Mouse (Mus musculus) kidney, postnatal 0 days (tissue): ENCODE measurements around the gene Fbxl17. TPM values are rescaled to one million over a fixed set of nuclear protein-coding genes. Genes with fewer than 3 reads are reported as not detected.

ENCODE experiments used
- ATAC-seq: fragments of 200-750 bp; cut with Nextera tagmentation; replicated peaks from 2 replicates; pipeline ENCODE4 v1.8.0; 2017; ENCODE audit warnings: low read depth, moderate number of reproducible peaks, moderate TSS enrichment, moderate library complexity; ENCODE audit not compliant: low FRiP score
- DNase-seq: peaks from one replicate; pipeline ENCODE4 v3.0.0-alpha.2; 2016; ENCODE audit warnings: low spot score
- H3K27ac ChIP-seq: fragments of 300-500 bp; sonication (generic); 2 replicates; pipeline ENCODE4 v1.5.1; 2014; ENCODE audit warnings: mild to moderate bottlenecking
- H3K27me3 ChIP-seq: fragments of 300-500 bp; sonication (generic); 2 replicates; pipeline ENCODE4 v1.6.1; 2014; ENCODE audit warnings: low read length, mixed read lengths; ENCODE audit not compliant: insufficient read depth
- H3K36me3 ChIP-seq: fragments of 300-500 bp; sonication (generic); 2 replicates; pipeline ENCODE4 v1.6.1; 2014; ENCODE audit warnings: low read length, mixed read lengths; ENCODE audit not compliant: insufficient read depth
- H3K4me1 ChIP-seq: fragments of 300-500 bp; sonication (generic); replicated peaks from 2 replicates; pipeline ENCODE4 v1.6.1; 2014; ENCODE audit warnings: antibody characterized with exemption, low read length, mixed read lengths; ENCODE audit not compliant: insufficient read depth
- H3K4me2 ChIP-seq: fragments of 300-500 bp; sonication (generic); 2 replicates; pipeline ENCODE4 v1.6.1; 2014; ENCODE audit warnings: mild to moderate bottlenecking, low read length, moderate library complexity, mixed read lengths
- H3K4me3 ChIP-seq: fragments of 300-500 bp; sonication (generic); replicated peaks from 2 replicates; pipeline ENCODE4 v1.5.1; 2014; ENCODE audit warnings: low read depth, low read length
- H3K9ac ChIP-seq: fragments of 300-500 bp; sonication (generic); 2 replicates; pipeline ENCODE4 v1.6.1; 2014; ENCODE audit warnings: low read depth, low read length
- H3K9me3 ChIP-seq: fragments of 300-500 bp; sonication (generic); replicated peaks from 2 replicates; pipeline ENCODE4 v1.6.1; 2016; ENCODE audit warnings: low read length, inconsistent platforms, mixed read lengths
- CTCF ChIP-seq: IDR thresholded peaks from 2 replicates; pipeline ENCODE4 v1.5.1; 2016; ENCODE audit warnings: antibody characterized with exemption, low read depth, mild to moderate bottlenecking, moderate library complexity
- WGBS: fragments of 180-500 bp; shearing (Covaris S2); extraction: QIAGEN DNeasy Blood & Tissue Kit; methylation state at CpG from one replicate; pipeline ENCODE4 v1.1.7; 2014; 5-methylcytosine and 5-hydroxymethylcytosine counted together
- polyA plus RNA-seq: library from polyadenylated mRNA; unstranded; fragments of >200 nt; fragmentation: Nextera tagmentation; extraction: Ambion mirVana; gene quantifications from 2 replicates; pipeline ENCODE4 v1.2.1, GENCODE M21; 2015

Fbxl17 gene
- polyA plus RNA-seq, 1 experiment from 2014 or later: 9.0 TPM

DNA sequence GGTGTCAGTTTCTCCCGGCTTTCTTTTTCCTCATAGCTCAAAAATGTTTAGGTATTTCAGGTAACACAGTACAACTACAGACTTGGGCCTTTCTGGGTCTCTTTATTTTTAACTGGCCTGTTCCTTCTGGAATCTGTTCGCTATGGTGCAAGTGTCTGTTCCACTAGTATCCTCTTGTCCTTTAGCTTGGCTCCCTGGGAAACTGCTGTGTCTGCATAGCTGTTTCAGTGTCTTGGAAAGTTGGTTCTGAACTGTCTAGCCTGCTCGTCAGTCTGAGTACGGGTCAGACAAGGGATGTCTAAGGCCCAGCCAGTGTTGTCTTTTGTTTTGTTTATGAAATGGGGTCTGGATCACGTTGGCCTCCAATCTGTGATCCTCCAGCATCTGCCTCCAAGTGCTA lies 3.7 kb downstream of the Fbxl17 start:
- ATAC-seq (no peak), DNase-seq (no peak)
- 0 out of 2 replicates have a peak overlapping the region, but pooled peaks have one; percentile 1 for H3K4me2 ChIP-seq
- H3K4me3 ChIP-seq: no peak overlapping the region
- no peak overlapping the region for H3K9ac ChIP-seq
- H3K4me1 ChIP-seq: peaks cover 19% of the 10 kb centered on the region
- no peaks in the 10 kb centered on the region for H3K36me3 ChIP-seq
- H3K27me3 ChIP-seq: no peaks in the 10 kb centered on the region
- no peak for TF ChIP-seq CTCF
- H3K9me3 ChIP-seq: no peaks in the 10 kb centered on the region
- 0 out of 2 replicates have a peak overlapping the region, but pooled peaks have one; percentile 6 for H3K27ac ChIP-seq
- WGBS: 49% methylated on average over 5 of the region's 5 CpGs

DNA sequence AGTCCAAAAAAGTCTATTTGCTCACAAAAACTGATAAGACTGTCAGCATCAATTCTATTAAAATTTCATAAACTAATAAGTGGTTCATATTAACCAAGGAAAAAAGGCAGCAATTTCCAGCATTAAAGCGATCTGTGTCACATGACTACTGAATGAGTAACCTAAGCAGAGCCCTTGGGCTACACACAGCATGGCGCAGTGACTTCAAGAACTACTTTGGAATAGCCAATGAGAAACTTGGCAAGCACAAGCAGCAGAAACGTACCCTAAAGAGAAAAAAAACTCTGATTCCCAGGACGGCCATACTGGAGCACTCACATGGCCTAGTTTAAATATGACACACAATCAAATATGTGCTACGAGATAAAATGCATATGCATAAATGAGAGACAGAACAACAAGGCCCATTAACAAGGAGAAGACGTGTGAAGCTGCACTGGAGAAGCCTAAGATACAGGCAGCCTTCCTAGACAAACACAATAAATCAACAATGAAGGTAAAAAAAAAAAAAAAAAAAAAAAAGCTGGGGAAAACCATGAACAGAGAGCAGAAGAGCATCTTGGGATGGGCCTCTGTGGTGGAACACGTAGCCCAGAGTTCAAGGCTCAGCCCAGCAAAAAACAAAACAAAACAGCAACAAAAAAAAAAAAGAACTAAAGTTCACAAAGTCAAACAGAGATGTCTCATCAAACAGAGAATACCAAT lies 5.8 kb downstream of the Fbxl17 start:
- peak; percentile 11 for DNase-seq
- peaks cover 19% of the 10 kb centered on the region for H3K4me1 ChIP-seq

GRCm38 (mm10) chr17:63493274-63493673 lies 6.5 kb downstream of the Fbxl17 start:
- WGBS: 31% methylated on average over 5 of the region's 5 CpGs
- peak; percentile 53 for DNase-seq
- no peak overlapping the region for H3K4me3 ChIP-seq
- no peak overlapping the region for H3K9ac ChIP-seq
- H3K27ac ChIP-seq: peak overlapping the region; percentile 63
- H3K4me2 ChIP-seq: peak overlapping the region; percentile 24; the same call in 1 of the 2 replicates
- peak; percentile 63 for TF ChIP-seq CTCF
- H3K36me3 ChIP-seq: no peaks in the 10 kb centered on the region
- no peaks in the 10 kb centered on the region for H3K9me3 ChIP-seq
- peak; percentile 43; the same call in 1 of the 2 replicates for ATAC-seq
- peaks cover 19% of the 10 kb centered on the region for H3K4me1 ChIP-seq
- H3K27me3 ChIP-seq: no peaks in the 10 kb centered on the region

More for the DNA sequence above, 5.8 kb downstream of the Fbxl17 start:
- Histone ChIP-seq H3K9ac (no peak overlapping the region), H3K9me3 (no peaks in the 10 kb centered on the region), H3K4me2 (no peak overlapping the region), H3K27ac (no peak overlapping the region), H3K4me3 (no peak overlapping the region), H3K27me3 (no peaks in the 10 kb centered on the region), H3K36me3 (no peaks in the 10 kb centered on the region)
- no peak for ATAC-seq
- WGBS: 51% methylated on average over 7 of the region's 7 CpGs
- TF ChIP-seq CTCF: no peak

DNA sequence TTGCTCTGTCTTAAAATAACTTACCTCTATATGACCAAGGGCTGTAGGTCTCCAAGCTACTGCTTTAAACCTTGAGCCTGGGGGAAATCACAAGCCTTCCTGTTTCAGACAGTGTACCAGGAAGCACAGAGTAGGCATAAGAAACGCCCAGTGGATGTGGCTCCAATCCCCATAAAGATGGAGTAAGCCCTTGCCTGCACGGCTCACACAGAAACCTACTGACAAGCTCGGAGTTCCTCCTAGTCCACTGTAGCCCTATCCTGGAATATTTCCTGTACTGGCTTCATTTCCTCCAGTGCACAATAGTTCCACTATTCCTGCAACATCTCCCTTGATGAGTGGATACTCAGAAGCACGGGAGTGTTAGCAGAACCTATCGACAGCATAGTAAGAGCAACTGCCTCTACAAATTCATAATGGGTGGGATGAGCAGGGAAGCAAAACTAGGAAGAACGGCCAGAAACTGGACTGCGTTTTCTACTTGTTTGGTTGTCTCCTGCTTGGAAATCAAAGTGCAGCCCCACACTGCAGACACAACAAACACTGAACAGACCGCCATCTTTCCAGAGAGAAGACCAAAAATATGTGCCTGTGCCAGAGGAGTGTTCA lies 7.0 kb downstream of the Fbxl17 start:
- DNase-seq: peak; percentile 24
- Histone ChIP-seq H3K27ac (peak overlapping the region; percentile 63), H3K4me1 (peaks cover 16% of the 10 kb centered on the region), H3K36me3 (no peaks in the 10 kb centered on the region), H3K4me2 (peak overlapping the region; percentile 24; the same call in 1 of the 2 replicates), H3K9me3 (no peaks in the 10 kb centered on the region), H3K4me3 (no peak overlapping the region), H3K9ac (no peak overlapping the region), H3K27me3 (no peaks in the 10 kb centered on the region)
- no peak; the same call in 1 of the 2 replicates for ATAC-seq
- TF ChIP-seq CTCF: no peak
- 64% methylated on average over 8 of the region's 8 CpGs for WGBS

GRCm38 (mm10) chr17:63489525-63489924 lies 10.3 kb downstream of the Fbxl17 start:
- Histone ChIP-seq H3K9me3 (no peaks in the 10 kb centered on the region), H3K36me3 (0 out of 2 replicates have a peak, but pooled peaks cover 5% of the 10 kb centered on the region), H3K27ac (no peak overlapping the region), H3K4me3 (no peak overlapping the region), H3K4me2 (no peak overlapping the region), H3K9ac (no peak overlapping the region), H3K27me3 (no peaks in the 10 kb centered on the region), H3K4me1 (peaks cover 6% of the 10 kb centered on the region)
- DNase-seq: no peak
- ATAC-seq: peak; percentile 52; the same call in 1 of the 2 replicates
- WGBS: 72% methylated on average over 4 of the region's 4 CpGs
- no peak for TF ChIP-seq CTCF

GRCm38 (mm10) chr17:63467866-63468265 lies 32.0 kb downstream of the Fbxl17 start:
- no peak overlapping the region for H3K4me2 ChIP-seq
- H3K36me3 ChIP-seq: peaks cover 4% of the 10 kb centered on the region; the same call in 1 of the 2 replicates
- ATAC-seq (no peak), DNase-seq (peak; percentile 85)
- no peaks in the 10 kb centered on the region for H3K4me1 ChIP-seq
- WGBS: 6% methylated on average over 6 of the region's 6 CpGs
- TF ChIP-seq CTCF: peak; percentile 90
- no peak overlapping the region for H3K9ac ChIP-seq
- H3K27me3 ChIP-seq: no peaks in the 10 kb centered on the region
- no peak overlapping the region for H3K4me3 ChIP-seq
- H3K27ac ChIP-seq: no peak overlapping the region
- no peaks in the 10 kb centered on the region for H3K9me3 ChIP-seq
